Mouse (Mus musculus): ENCODE results near the gene Rtbdn. TPM values are rescaled to one million over a fixed set of nuclear protein-coding genes. Genes with fewer than 3 reads are reported as not detected.

Rtbdn gene
- polyA plus RNA-seq, 1 experiment from 2014 or later = 0.16 TPM

- under 1% methylated on average over 61 of the region's 61 CpGs for WGBS
- Histone ChIP-seq H3K4me1 (ENCODE audit: control insufficient read depth, insufficient read depth, low read length) (peaks cover 47% of the 10 kb centered on the region), H3K9me3 (ENCODE audit: control insufficient read depth, low read length) (no peaks in the 10 kb centered on the region), H3K4me3 (ENCODE audit: low read depth, low read length) (peak overlapping the region; percentile 53), H3K27ac (replicated peaks; ENCODE audit: low read depth, low read length) (peak overlapping the region; percentile 36; the same call in 1 of the 2 replicates), H3K9ac (ENCODE audit: low read length) (peak overlapping the region; percentile 31), H3K4me2 (ENCODE audit: low read depth, severe bottlenecking) (peak overlapping the region; percentile 97), H3K36me3 (ENCODE audit: control insufficient read depth, insufficient read depth, low read length) (peaks cover 15% of the 10 kb centered on the region; the same call in 1 of the 2 replicates), H3K27me3 (ENCODE audit: control insufficient read depth, insufficient read depth, low read length) (peaks cover 15% of the 10 kb centered on the region)
- ATAC-seq (ENCODE audit: insufficient number of reproducible peaks, low FRiP score, low TSS enrichment, low read depth) (peak; percentile 78), DNase-seq (ENCODE audit: low spot score) (peak; percentile 95)
These were observed 29.4 kb downstream of the Rtbdn start for GRCm38 (mm10) chr8:84976031-84976762.

GRCm38 (mm10) chr8:84976763-84977434, 30.1 kb downstream of the Rtbdn start:
- Histone ChIP-seq H3K9ac (ENCODE audit: low read length) (peak overlapping the region; percentile 27; the same call in 1 of the 2 replicates), H3K27ac (replicated peaks; ENCODE audit: low read depth, low read length) (no peak overlapping the region), H3K4me3 (ENCODE audit: low read depth, low read length) (peak overlapping the region; percentile 53), H3K4me1 (ENCODE audit: control insufficient read depth, insufficient read depth, low read length) (peaks cover 48% of the 10 kb centered on the region), H3K27me3 (ENCODE audit: control insufficient read depth, insufficient read depth, low read length) (peaks cover 15% of the 10 kb centered on the region), H3K9me3 (ENCODE audit: control insufficient read depth, low read length) (no peaks in the 10 kb centered on the region), H3K36me3 (ENCODE audit: control insufficient read depth, insufficient read depth, low read length) (peaks cover 8% of the 10 kb centered on the region; the same call in 1 of the 2 replicates), H3K4me2 (ENCODE audit: low read depth, severe bottlenecking) (peak overlapping the region; percentile 97)
- DNase-seq (ENCODE audit: low spot score) = peak; percentile 35
- ATAC-seq (ENCODE audit: insufficient number of reproducible peaks, low FRiP score, low TSS enrichment, low read depth) = no peak
- 2% methylated on average over 25 of the region's 25 CpGs for WGBS

- H3K27ac ChIP-seq (replicated peaks; ENCODE audit: low read depth, low read length) = no peak overlapping the region
- peak overlapping the region; percentile 97 for H3K4me2 ChIP-seq (ENCODE audit: low read depth, severe bottlenecking)
- peaks cover 4% of the 10 kb centered on the region; the same call in 1 of the 2 replicates for H3K36me3 ChIP-seq (ENCODE audit: control insufficient read depth, insufficient read depth, low read length)
- DNase-seq (ENCODE audit: low spot score) = peak; percentile 71
- H3K9me3 ChIP-seq (ENCODE audit: control insufficient read depth, low read length) = no peaks in the 10 kb centered on the region
- ATAC-seq (ENCODE audit: insufficient number of reproducible peaks, low FRiP score, low TSS enrichment, low read depth) = no peak
- peaks cover 48% of the 10 kb centered on the region for H3K4me1 ChIP-seq (ENCODE audit: control insufficient read depth, insufficient read depth, low read length)
- H3K4me3 ChIP-seq (ENCODE audit: low read depth, low read length) = peak overlapping the region; percentile 53
- WGBS = 1% methylated on average over 70 of the region's 70 CpGs
- peaks cover 15% of the 10 kb centered on the region for H3K27me3 ChIP-seq (ENCODE audit: control insufficient read depth, insufficient read depth, low read length)
- peak overlapping the region; percentile 57 for H3K9ac ChIP-seq (ENCODE audit: low read length)
These were observed 30.9 kb downstream of the Rtbdn start for GRCm38 (mm10) chr8:84977435-84978247.

GRCm38 (mm10) chr8:84978248-84978940, 31.6 kb downstream of the Rtbdn start, which contains the start of gene Junb:
Gene Junb, minus strand, starts transcription at chr8:84978718.
- H3K27me3 ChIP-seq (ENCODE audit: control insufficient read depth, insufficient read depth, low read length) = peaks cover 15% of the 10 kb centered on the region
- peak within 1 kb of the TSS; percentile 53 for H3K4me3 ChIP-seq (ENCODE audit: low read depth, low read length)
- H3K4me2 ChIP-seq (ENCODE audit: low read depth, severe bottlenecking) = peak within 1 kb of the TSS; percentile 97
- 0 out of 2 replicates have a peak within 1 kb of the TSS, but pooled peaks have one; percentile 30 for H3K27ac ChIP-seq (replicated peaks; ENCODE audit: low read depth, low read length)
- DNase-seq (ENCODE audit: low spot score) (peak; percentile 88), ATAC-seq (ENCODE audit: insufficient number of reproducible peaks, low FRiP score, low TSS enrichment, low read depth) (peak; percentile 48)
- 0% methylated on average over 63 of the region's 63 CpGs for WGBS
- no peaks in the 10 kb centered on the region for H3K9me3 ChIP-seq (ENCODE audit: control insufficient read depth, low read length)
- H3K4me1 ChIP-seq (ENCODE audit: control insufficient read depth, insufficient read depth, low read length) = peaks cover 48% of the 10 kb centered on the region
- H3K36me3 ChIP-seq (ENCODE audit: control insufficient read depth, insufficient read depth, low read length) = no peaks in the 10 kb centered on the region
- H3K9ac ChIP-seq (ENCODE audit: low read length) = peak within 1 kb of the TSS; percentile 57

- H3K4me1 ChIP-seq (ENCODE audit: control insufficient read depth, insufficient read depth, low read length) = peaks cover 54% of the 10 kb centered on the region
- peak; percentile 90 for DNase-seq (ENCODE audit: low spot score)
- 2% methylated on average over 28 of the region's 42 CpGs for WGBS
- H3K4me2 ChIP-seq (ENCODE audit: low read depth, severe bottlenecking) = peak overlapping the region; percentile 97
- ATAC-seq (ENCODE audit: insufficient number of reproducible peaks, low FRiP score, low TSS enrichment, low read depth) = peak; percentile 11; the same call in 1 of the 2 replicates
- peaks cover 15% of the 10 kb centered on the region for H3K27me3 ChIP-seq (ENCODE audit: control insufficient read depth, insufficient read depth, low read length)
- no peak overlapping the region for H3K27ac ChIP-seq (replicated peaks; ENCODE audit: low read depth, low read length)
- peak overlapping the region; percentile 33 for H3K4me3 ChIP-seq (ENCODE audit: low read depth, low read length)
- no peaks in the 10 kb centered on the region for H3K36me3 ChIP-seq (ENCODE audit: control insufficient read depth, insufficient read depth, low read length)
- peak overlapping the region; percentile 53 for H3K9ac ChIP-seq (ENCODE audit: low read length)
- no peaks in the 10 kb centered on the region for H3K9me3 ChIP-seq (ENCODE audit: control insufficient read depth, low read length)
These were observed 33.0 kb downstream of the Rtbdn start for GRCm38 (mm10) chr8:84979599-84980421.

- peaks cover 58% of the 10 kb centered on the region for H3K4me1 ChIP-seq (ENCODE audit: control insufficient read depth, insufficient read depth, low read length)
- no peak for ATAC-seq (ENCODE audit: insufficient number of reproducible peaks, low FRiP score, low TSS enrichment, low read depth)
- WGBS = 33% methylated on average over 11 of the region's 11 CpGs
- no peak overlapping the region; the same call in 1 of the 2 replicates for H3K27ac ChIP-seq (replicated peaks; ENCODE audit: low read depth, low read length)
- peaks cover 15% of the 10 kb centered on the region for H3K27me3 ChIP-seq (ENCODE audit: control insufficient read depth, insufficient read depth, low read length)
- peak overlapping the region; percentile 33; the same call in 1 of the 2 replicates for H3K4me3 ChIP-seq (ENCODE audit: low read depth, low read length)
- no peak overlapping the region for H3K9ac ChIP-seq (ENCODE audit: low read length)
- no peak overlapping the region for H3K4me2 ChIP-seq (ENCODE audit: low read depth, severe bottlenecking)
- DNase-seq (ENCODE audit: low spot score) = peak; percentile 38
- no peaks in the 10 kb centered on the region for H3K36me3 ChIP-seq (ENCODE audit: control insufficient read depth, insufficient read depth, low read length)
- H3K9me3 ChIP-seq (ENCODE audit: control insufficient read depth, low read length) = no peaks in the 10 kb centered on the region
These were observed 34.0 kb downstream of the Rtbdn start for GRCm38 (mm10) chr8:84980622-84981358.
